Mouse (Mus musculus): Measurements from ENCODE around the gene Nkain4. TPM values are rescaled to one million over a fixed set of nuclear protein-coding genes. Genes with fewer than 3 reads are reported as not detected.

The Nkain4 gene
- total RNA-seq, 2 experiments from 2014 or later, result 35.7 to 45.1 TPM

DNA sequence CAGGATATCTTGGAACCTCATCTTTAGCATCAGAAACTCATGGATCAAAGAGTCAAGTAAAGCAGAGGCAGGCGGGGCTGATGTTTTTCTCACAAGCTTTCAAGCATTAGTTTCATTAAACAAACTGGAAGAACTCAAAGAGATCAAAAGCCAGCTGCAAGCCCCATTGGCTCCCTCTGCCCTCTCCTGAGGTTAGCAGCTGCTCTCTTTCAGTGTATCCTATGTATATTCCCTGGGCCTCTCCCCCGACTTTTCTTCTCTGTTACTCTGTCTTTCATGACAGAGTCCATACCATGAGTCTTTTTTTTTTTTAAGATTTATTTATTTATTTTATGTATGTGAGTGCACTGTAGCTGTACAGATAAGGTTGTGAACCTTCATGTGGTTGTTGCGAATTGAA lies 5.7 kb upstream of the Nkain4 start:
- DNase-seq (ENCODE audit: low spot score in 2 of 2), result no peak
- intact Hi-C loops (cut with DNase I), result no loop called here

DNA sequence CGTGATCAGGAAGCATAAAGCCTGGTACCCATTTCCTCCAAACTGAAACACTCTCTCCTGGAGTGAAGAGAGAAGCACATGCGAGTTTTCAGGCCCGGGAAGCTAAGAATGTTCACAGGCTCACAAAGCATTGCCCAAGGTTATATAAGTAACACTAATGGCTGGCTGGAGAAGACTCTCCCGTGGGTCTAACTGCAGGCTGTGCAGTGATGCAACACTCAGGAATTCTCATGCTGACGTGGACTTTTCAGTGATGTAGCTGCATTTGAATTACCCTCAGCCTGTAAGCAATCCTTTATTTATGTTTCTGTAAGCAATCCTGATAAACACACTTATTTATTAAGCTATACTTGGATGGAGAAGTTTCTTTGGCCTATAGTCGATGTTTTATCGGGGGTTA lies 5.1 kb upstream of the Nkain4 start:
- no peak for DNase-seq (ENCODE audit: low spot score in 2 of 2)
- intact Hi-C loops (cut with DNase I), result no loop called here

GRCm38 (mm10) chr2:180953638-180954037 lies 861 bp downstream of the Nkain4 start:
- intact Hi-C loops (cut with DNase I), result no loop called here
- DNase-seq (ENCODE audit: low spot score in 2 of 2), result no peak

- DNase-seq (ENCODE audit: low spot score in 2 of 2), result peak; percentile 44 to 45
- intact Hi-C loops (cut with DNase I), result no loop called here
Measured at GRCm38 (mm10) chr2:180952731-180953171, 1.7 kb downstream of the Nkain4 start.

DNA sequence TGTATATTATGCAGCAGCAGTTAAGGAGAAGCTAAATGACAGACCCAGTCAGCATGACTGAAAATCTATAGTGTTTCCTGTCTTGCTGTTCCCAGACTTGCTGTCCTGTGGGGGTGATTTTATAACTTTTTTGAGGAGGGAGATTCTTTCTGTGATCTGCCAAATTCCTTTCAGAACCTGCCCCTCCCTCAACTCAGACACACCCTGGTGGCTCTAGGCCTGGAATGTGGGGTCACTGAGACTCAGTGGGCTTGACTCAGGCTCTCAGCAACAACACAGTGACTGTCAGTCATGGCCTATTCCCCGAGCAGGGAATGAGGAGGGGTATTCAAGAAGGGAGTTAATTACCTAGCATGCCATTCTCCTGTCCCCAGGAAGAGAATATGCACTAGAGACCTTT lies 4.6 kb downstream of the Nkain4 start:
- intact Hi-C loops (cut with DNase I), result no loop called here
- DNase-seq (ENCODE audit: low spot score in 2 of 2), result no peak

- DNase-seq (ENCODE audit: low spot score in 2 of 2), result peak; percentile 54 to 57
- intact Hi-C loops (cut with DNase I), result no loop called here
Measured at GRCm38 (mm10) chr2:180941869-180942268, 12.6 kb downstream of the Nkain4 start.

GRCm38 (mm10) chr2:180940187-180940586 lies 14.3 kb downstream of the Nkain4 start:
- intact Hi-C loops (cut with DNase I), result no loop called here
- DNase-seq (ENCODE audit: low spot score in 2 of 2), result no peak

- DNase-seq (ENCODE audit: low spot score in 2 of 2), result no peak
- intact Hi-C loops (cut with DNase I), result no loop called here
Measured at GRCm38 (mm10) chr2:180932418-180932817, 22.1 kb downstream of the Nkain4 start.

GRCm38 (mm10) chr2:180928723-180929122 lies 25.8 kb downstream of the Nkain4 start, which contains the start of gene Birc7:
TSS of gene Birc7 (plus strand) at chr2:180929023.
- intact Hi-C loops (cut with DNase I), result no loop called here
- DNase-seq (ENCODE audit: low spot score in 2 of 2), result no peak

DNA sequence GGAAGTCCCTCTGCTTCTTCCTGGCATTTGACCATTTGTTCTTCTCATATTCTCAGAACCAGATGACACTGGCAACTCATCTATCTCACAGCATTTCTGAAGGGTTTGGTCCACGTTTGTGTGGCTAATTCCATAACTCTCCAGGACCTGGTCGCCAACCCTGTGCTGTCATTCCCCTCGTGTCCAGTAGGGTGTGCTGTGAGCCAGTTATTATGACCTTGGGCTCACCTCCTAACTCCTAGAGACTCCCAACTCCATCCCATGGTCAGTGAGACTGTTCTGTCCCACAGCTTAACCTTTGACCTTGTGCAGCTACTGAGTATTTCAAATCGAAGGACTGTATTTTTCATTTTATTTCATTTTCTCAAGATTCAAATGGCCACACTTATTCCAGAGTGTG lies 29.3 kb downstream of the Nkain4 start:
- intact Hi-C loops (cut with DNase I), result loop anchor here (1.0 kb wide), 1 partner anchor 39 kb away; no protein-coding TSS in a partner anchor
- peak; percentile 63 to 79 for DNase-seq (ENCODE audit: low spot score in 2 of 2)

DNA sequence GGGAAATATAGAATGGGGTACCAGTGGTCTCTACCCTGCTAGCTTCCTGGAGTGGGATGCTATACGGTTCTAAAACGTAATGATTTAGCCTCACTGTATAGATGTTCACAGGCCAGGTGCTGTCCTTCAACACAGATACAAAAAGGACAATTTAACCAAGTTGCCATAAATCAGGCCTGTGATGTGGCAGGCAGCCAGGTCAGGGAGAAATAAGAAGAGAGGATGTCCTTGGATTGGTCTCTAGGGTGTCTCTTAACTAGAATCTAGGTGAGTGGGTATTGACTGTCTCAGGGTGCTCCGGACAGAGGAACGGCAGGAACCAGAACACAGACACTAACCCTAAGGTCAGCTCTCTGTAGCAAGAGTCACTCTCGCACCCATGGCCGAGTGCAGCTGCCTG lies 31.8 kb downstream of the Nkain4 start:
- DNase-seq (ENCODE audit: low spot score in 2 of 2), result no peak
- intact Hi-C loops (cut with DNase I), result loop anchor here (5.0 kb wide), 1 partner anchor 150 kb away; no protein-coding TSS in a partner anchor

DNA sequence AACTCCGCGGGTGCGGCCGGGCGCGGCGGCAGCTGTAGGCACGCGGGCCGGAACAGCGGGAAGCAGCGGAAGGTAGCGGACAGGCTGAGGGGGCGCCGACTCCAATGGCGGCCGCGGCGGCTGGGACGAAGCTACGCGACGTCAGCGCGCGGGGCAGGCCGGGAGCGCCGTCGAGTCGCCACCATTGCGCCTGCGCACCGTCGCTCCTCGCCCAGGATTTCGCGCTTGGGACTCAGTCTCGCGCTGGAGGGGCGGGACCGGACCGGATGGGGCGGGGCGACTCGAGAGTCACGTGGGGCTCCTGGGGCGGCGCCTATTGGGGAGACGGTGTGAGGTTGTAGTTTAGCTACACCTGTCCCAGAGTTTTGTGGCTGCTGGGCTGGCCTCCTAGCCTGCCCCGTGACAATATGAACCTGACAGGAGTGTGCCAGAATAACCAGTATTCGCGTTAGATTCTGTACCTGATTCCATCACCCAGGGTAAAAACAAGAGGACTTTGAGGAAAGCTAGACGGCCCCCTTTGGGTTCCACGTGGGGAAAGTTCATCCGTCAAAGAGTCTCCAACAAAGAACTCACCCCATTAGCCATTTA lies 33.6 kb downstream of the Nkain4 start, which contains the start of gene Ythdf1:
Gene Ythdf1, minus strand, starts transcription at position 140 of the 591 bp plus-strand sequence.
- intact Hi-C loops (cut with DNase I), result loop anchor here (5.0 kb wide), 1 partner anchor 151 kb away; no protein-coding TSS in a partner anchor
- DNase-seq (ENCODE audit: low spot score in 2 of 2), result peak; percentile 95 to 98

- intact Hi-C loops (cut with DNase I), result loop anchor here (5.0 kb wide), 1 partner anchor 152 kb away; no protein-coding TSS in a partner anchor
- no peak for DNase-seq (ENCODE audit: low spot score in 2 of 2)
Measured at GRCm38 (mm10) chr2:180919913-180920809, 34.3 kb downstream of the Nkain4 start.

- DNase-seq (ENCODE audit: low spot score in 2 of 2), result no peak
- intact Hi-C loops (cut with DNase I), result no loop called here
Measured at GRCm38 (mm10) chr2:180915886-180916433, 38.5 kb downstream of the Nkain4 start.

- intact Hi-C loops (cut with DNase I), result no loop called here
Measured at GRCm38 (mm10) chr2:180910928-180911327, 43.6 kb downstream of the Nkain4 start.

DNA sequence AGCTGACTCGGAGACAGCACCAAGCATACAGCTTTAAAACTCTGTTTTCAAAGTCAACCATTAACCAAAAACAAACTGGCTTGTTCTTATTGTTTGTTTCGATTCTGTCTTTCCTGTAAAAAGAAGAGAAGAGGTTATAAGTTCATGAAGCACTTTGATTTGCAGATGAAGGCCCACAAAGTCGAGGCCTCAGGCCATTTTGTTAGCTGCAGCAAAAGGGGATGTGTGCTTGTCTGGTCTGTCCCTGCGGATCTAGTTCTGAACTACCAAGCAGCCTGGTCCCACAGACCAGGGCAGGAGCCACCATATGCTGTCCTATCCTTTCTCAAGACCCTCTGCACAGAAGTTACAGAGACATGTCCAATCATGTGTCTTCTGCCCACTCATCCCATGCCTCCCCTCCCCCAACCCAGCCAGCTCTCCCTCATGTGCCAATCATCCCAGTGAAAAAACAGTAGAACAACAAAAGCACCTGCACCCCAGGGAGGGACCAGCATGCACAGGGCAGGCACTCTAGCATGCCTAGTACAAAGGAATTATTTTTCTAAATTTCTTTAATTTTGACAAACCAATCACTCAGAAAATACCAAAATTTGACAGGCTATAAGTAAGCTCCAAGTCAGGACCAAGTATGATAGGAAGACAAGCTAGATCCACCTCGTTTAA lies 48.8 kb downstream of the Nkain4 start:
- intact Hi-C loops (cut with DNase I), result no loop called here
- DNase-seq (ENCODE audit: low spot score in 2 of 2), result no peak

More at GRCm38 (mm10) chr2:180910928-180911327, 43.6 kb downstream of the Nkain4 start:
- peak in 1 of 2 experiments; percentile 32 for DNase-seq (ENCODE audit: low spot score in 2 of 2)

- intact Hi-C loops (cut with DNase I), result no loop called here
Measured at GRCm38 (mm10) chr2:180904435-180905208, 49.9 kb downstream of the Nkain4 start.

GRCm38 (mm10) chr2:180902086-180902485 lies 52.4 kb downstream of the Nkain4 start:
- intact Hi-C loops (cut with DNase I), result no loop called here
- DNase-seq (ENCODE audit: low spot score in 2 of 2), result peak; percentile 39 to 54

More at GRCm38 (mm10) chr2:180904435-180905208, 49.9 kb downstream of the Nkain4 start:
- peak; percentile 44 to 47 for DNase-seq (ENCODE audit: low spot score in 2 of 2)
